Mouse (Mus musculus) hindbrain, embryonic 16.5 days (tissue): ENCODE results near the gene Dph2. TPM values are rescaled to one million over a fixed set of nuclear protein-coding genes. Genes with fewer than 3 reads are reported as not detected.

Experiments
- ATAC-seq: fragments of 200-750 bp; cut with Nextera tagmentation; 2 replicates; pipeline ENCODE4 v1.8.0; 2017; ENCODE audit warnings: moderate TSS enrichment, moderate library complexity
- H3K27ac ChIP-seq: fragments of 300-500 bp; sonication (generic); 2 replicates; pipeline ENCODE4 v1.5.1; 2014; ENCODE audit warnings: low read depth, mild to moderate bottlenecking, control low read depth, low read length, moderate library complexity
- H3K27me3 ChIP-seq: fragments of 300-500 bp; sonication (generic); replicated peaks from 2 replicates; pipeline ENCODE4 v1.6.1; 2014; ENCODE audit warnings: low read length; ENCODE audit not compliant: control insufficient read depth, insufficient read depth
- H3K36me3 ChIP-seq: fragments of 300-500 bp; sonication (generic); 2 replicates; pipeline ENCODE4 v1.6.1; 2014; ENCODE audit warnings: mild to moderate bottlenecking, low read length, moderate library complexity, mixed read lengths; ENCODE audit not compliant: control insufficient read depth, insufficient read depth
- H3K4me1 ChIP-seq: fragments of 300-500 bp; sonication (generic); 2 replicates; pipeline ENCODE4 v1.6.1; 2014; ENCODE audit warnings: low read depth, low read length; ENCODE audit not compliant: control insufficient read depth, insufficient read depth
- H3K4me2 ChIP-seq: fragments of 300-500 bp; sonication (generic); 2 replicates; pipeline ENCODE4 v1.6.1; 2014; ENCODE audit warnings: mild to moderate bottlenecking, low read length, control low read depth, moderate library complexity
- H3K4me3 ChIP-seq: fragments of 300-500 bp; sonication (generic); 2 replicates; pipeline ENCODE4 v1.5.1; 2014; ENCODE audit warnings: mild to moderate bottlenecking, low read length, control low read depth, moderate library complexity
- H3K9ac ChIP-seq: fragments of 300-500 bp; sonication (generic); 2 replicates; pipeline ENCODE4 v1.6.1; 2014; ENCODE audit warnings: low read depth, mild to moderate bottlenecking, control low read depth, low read length, moderate library complexity
- H3K9me3 ChIP-seq: fragments of 300-500 bp; sonication (generic); 2 replicates; pipeline ENCODE4 v1.6.1; 2014; ENCODE audit warnings: mild to moderate bottlenecking, low read length, moderate library complexity; ENCODE audit not compliant: control insufficient read depth
- WGBS: fragments of 180-500 bp; shearing (Covaris S2); extraction: QIAGEN DNeasy Blood & Tissue Kit; methylation state at CpG from one replicate; pipeline ENCODE4 v1.1.7; 2014; 5-methylcytosine and 5-hydroxymethylcytosine counted together
- polyA plus RNA-seq: library from polyadenylated mRNA; unstranded; fragments of >200 nt; fragmentation: Nextera tagmentation; extraction: Ambion mirVana; gene quantifications from 2 replicates; pipeline ENCODE4 v1.2.1, GENCODE M21; 2015

The Dph2 gene
- polyA plus RNA-seq, 1 experiment from 2014 or later = 21.8 TPM

- Histone ChIP-seq H3K9me3 (no peaks in the 10 kb centered on the region), H3K36me3 (no peaks in the 10 kb centered on the region), H3K4me2 (no peak overlapping the region), H3K4me1 (peaks cover 20% of the 10 kb centered on the region), H3K4me3 (no peak overlapping the region), H3K9ac (no peak overlapping the region), H3K27ac (no peak overlapping the region), H3K27me3 (peaks cover 10% of the 10 kb centered on the region; the same call in 1 of the 2 replicates)
- no peak for ATAC-seq
- WGBS = 68% methylated on average over 5 of the region's 6 CpGs
Measured at GRCm38 (mm10) chr4:117924916-117925315, 33.1 kb upstream of the Dph2 start.

GRCm38 (mm10) chr4:117923450-117923849 lies 31.6 kb upstream of the Dph2 start:
- no peak overlapping the region for H3K27ac ChIP-seq
- peaks cover 8% of the 10 kb centered on the region for H3K4me1 ChIP-seq
- H3K4me3 ChIP-seq = no peak overlapping the region
- no peaks in the 10 kb centered on the region for H3K36me3 ChIP-seq
- peaks cover 3% of the 10 kb centered on the region; the same call in 1 of the 2 replicates for H3K27me3 ChIP-seq
- no peak overlapping the region for H3K9ac ChIP-seq
- no peaks in the 10 kb centered on the region for H3K9me3 ChIP-seq
- 44% methylated on average over 2 of the region's 2 CpGs for WGBS
- no peak overlapping the region for H3K4me2 ChIP-seq
- no peak for ATAC-seq

- H3K27ac ChIP-seq = no peak overlapping the region
- no peaks in the 10 kb centered on the region; the same call in 1 of the 2 replicates for H3K4me1 ChIP-seq
- no peaks in the 10 kb centered on the region for H3K9me3 ChIP-seq
- H3K27me3 ChIP-seq = peaks cover 2% of the 10 kb centered on the region; the same call in 1 of the 2 replicates
- ATAC-seq = no peak
- no peak overlapping the region for H3K4me3 ChIP-seq
- WGBS = 93% methylated on average over 2 of the region's 2 CpGs
- no peak overlapping the region for H3K9ac ChIP-seq
- no peak overlapping the region for H3K4me2 ChIP-seq
- no peaks in the 10 kb centered on the region for H3K36me3 ChIP-seq
Measured at GRCm38 (mm10) chr4:117921358-117921757, 29.5 kb upstream of the Dph2 start.

GRCm38 (mm10) chr4:117918762-117919161 lies 26.9 kb upstream of the Dph2 start:
- H3K4me1 ChIP-seq = peaks cover 11% of the 10 kb centered on the region
- no peak overlapping the region for H3K4me3 ChIP-seq
- H3K27me3 ChIP-seq = 0 out of 2 replicates have a peak, but pooled peaks cover 2% of the 10 kb centered on the region
- 83% methylated on average over 5 of the region's 5 CpGs for WGBS
- no peak overlapping the region for H3K27ac ChIP-seq
- no peak for ATAC-seq
- no peak overlapping the region for H3K9ac ChIP-seq
- no peaks in the 10 kb centered on the region for H3K9me3 ChIP-seq
- no peak overlapping the region for H3K4me2 ChIP-seq
- H3K36me3 ChIP-seq = no peaks in the 10 kb centered on the region

- Histone ChIP-seq H3K36me3 (no peaks in the 10 kb centered on the region), H3K4me3 (no peak overlapping the region), H3K27ac (no peak overlapping the region), H3K4me2 (no peak overlapping the region), H3K9ac (no peak overlapping the region), H3K9me3 (no peaks in the 10 kb centered on the region), H3K4me1 (peaks cover 16% of the 10 kb centered on the region), H3K27me3 (0 out of 2 replicates have a peak, but pooled peaks cover 2% of the 10 kb centered on the region)
- ATAC-seq = no peak
- 65% methylated on average over 3 of the region's 3 CpGs for WGBS
Measured at GRCm38 (mm10) chr4:117918261-117918660, 26.4 kb upstream of the Dph2 start.

GRCm38 (mm10) chr4:117917847-117918246 lies 26.0 kb upstream of the Dph2 start:
- peaks cover 20% of the 10 kb centered on the region for H3K4me1 ChIP-seq
- no peak overlapping the region for H3K4me3 ChIP-seq
- no peak overlapping the region for H3K4me2 ChIP-seq
- no peaks in the 10 kb centered on the region for H3K36me3 ChIP-seq
- no peak for ATAC-seq
- 94% methylated on average over 4 of the region's 4 CpGs for WGBS
- H3K27ac ChIP-seq = no peak overlapping the region
- no peak overlapping the region for H3K9ac ChIP-seq
- 0 out of 2 replicates have a peak, but pooled peaks cover 2% of the 10 kb centered on the region for H3K27me3 ChIP-seq
- no peaks in the 10 kb centered on the region for H3K9me3 ChIP-seq

- H3K4me3 ChIP-seq = no peak overlapping the region
- no peaks in the 10 kb centered on the region for H3K36me3 ChIP-seq
- H3K4me1 ChIP-seq = peaks cover 24% of the 10 kb centered on the region
- no peak overlapping the region for H3K9ac ChIP-seq
- H3K4me2 ChIP-seq = no peak overlapping the region
- H3K27me3 ChIP-seq = 0 out of 2 replicates have a peak, but pooled peaks cover under 1% of the 10 kb centered on the region
- WGBS = 94% methylated on average over 4 of the region's 4 CpGs
- no peak overlapping the region for H3K27ac ChIP-seq
- no peaks in the 10 kb centered on the region for H3K9me3 ChIP-seq
- ATAC-seq = no peak
Measured at GRCm38 (mm10) chr4:117917402-117917801, 25.6 kb upstream of the Dph2 start.

GRCm38 (mm10) chr4:117916386-117916785 lies 24.6 kb upstream of the Dph2 start:
- WGBS = 86% methylated on average over 5 of the region's 5 CpGs
- no peak overlapping the region for H3K9ac ChIP-seq

GRCm38 (mm10) chr4:117915489-117916105 lies 23.8 kb upstream of the Dph2 start:
- Histone ChIP-seq H3K27ac (peak overlapping the region; percentile 91), H3K4me2 (peak overlapping the region; percentile 83)
- 3% methylated on average over 19 of the region's 19 CpGs for WGBS

More at GRCm38 (mm10) chr4:117916386-117916785, 24.6 kb upstream of the Dph2 start:
- Histone ChIP-seq H3K4me1 (peaks cover 32% of the 10 kb centered on the region), H3K4me2 (no peak overlapping the region; the same call in 1 of the 2 replicates), H3K36me3 (peaks cover 6% of the 10 kb centered on the region; the same call in 1 of the 2 replicates), H3K9me3 (no peaks in the 10 kb centered on the region), H3K4me3 (no peak overlapping the region), H3K27me3 (no peaks in the 10 kb centered on the region), H3K27ac (no peak overlapping the region)
- ATAC-seq = no peak

More at GRCm38 (mm10) chr4:117915489-117916105, 23.8 kb upstream of the Dph2 start:
- peaks cover 6% of the 10 kb centered on the region; the same call in 1 of the 2 replicates for H3K36me3 ChIP-seq
- H3K4me3 ChIP-seq = peak overlapping the region; percentile 59
- H3K9ac ChIP-seq = peak overlapping the region; percentile 80
- ATAC-seq = no peak
- no peaks in the 10 kb centered on the region for H3K27me3 ChIP-seq
- H3K4me1 ChIP-seq = peaks cover 32% of the 10 kb centered on the region
- no peaks in the 10 kb centered on the region for H3K9me3 ChIP-seq
